In genomic region chr5:148661120-148661519, GRCm38 (mm10) we compare ENCODE assay signal across 13 mouse cellular contexts.
DNase-seq lines count a peak whose midpoint lies in the region; ATAC-seq and TF ChIP-seq lines count a peak whose summit lies in the region.
"Had no signal": no experiment of that assay in that cellular context is flagged by ENCODE, and none has a peak within 500 bp of the region (broad histone marks: within the 10 kb centered on the region; RNA-seq: fewer than 3 reads in every experiment).

No protein-coding gene starts in this region.

- no peak for DNase-seq in kidney, postnatal 0 days (ENCODE audit: low spot score)
- DNase-seq in kidney, adult 18-20 months, result no peak
- peak; percentile 15 for DNase-seq in thymus, postnatal 25 days
- DNase-seq in thymus, adult 2 months, result no peak
- DNase-seq in MEL-GATA-1-ER (ENCODE audit: extremely low read depth, low read depth), result peak; percentile 2
- no peak for DNase-seq in urinary bladder, postnatal 25 days (ENCODE audit: low spot score)
- no peak for DNase-seq in kidney, postnatal 25 days
- DNase-seq: cerebellum, postnatal 36 days; right cerebral cortex, postnatal 25 days had no signal

- H3K27ac ChIP-seq in kidney, postnatal 0 days, result no peak overlapping the region
- H3K27ac ChIP-seq in thymus, adult 2 months (ENCODE audit: control insufficient read depth, insufficient read depth, low read length), result no peak overlapping the region
- H3K27ac ChIP-seq in testis, adult 2 months (ENCODE audit: control insufficient read depth, insufficient read depth, low read depth, low read length), result no peak overlapping the region
- H3K27ac ChIP-seq: lung, embryonic 15.5 days; midbrain, embryonic 12.5 days had no signal

- ATAC-seq in kidney, postnatal 0 days (replicated peaks; ENCODE audit: low FRiP score, low read depth), result no peak

- WGBS in kidney, postnatal 0 days, result 86% methylated on average over 4 of the region's 4 CpGs
- 93% methylated on average over 4 of the region's 4 CpGs for WGBS in thymus, adult 2 months

- no peaks in the 10 kb centered on the region for H3K27me3 ChIP-seq in kidney, postnatal 0 days (ENCODE audit: insufficient read depth, low read length)
- no peaks in the 10 kb centered on the region for H3K27me3 ChIP-seq in thymus, adult 2 months (ENCODE audit: control insufficient read depth, insufficient read depth, low read length)
- no peaks in the 10 kb centered on the region for H3K27me3 ChIP-seq in testis, adult 2 months (ENCODE audit: control insufficient read depth, insufficient read depth, low read length)
- H3K27me3 ChIP-seq: lung, embryonic 15.5 days; midbrain, embryonic 12.5 days had no signal

- H3K9ac ChIP-seq in kidney, postnatal 0 days (ENCODE audit: low read depth, low read length), result no peak overlapping the region
- H3K9ac ChIP-seq: hindbrain, embryonic 14.5 days; lung, embryonic 15.5 days; midbrain, embryonic 12.5 days had no signal

- TF ChIP-seq CTCF in kidney, postnatal 0 days (IDR thresholded peaks at IDR 0.05; ENCODE audit: low read depth), result peak; percentile 42
- no peak for TF ChIP-seq CTCF in thymus, adult 2 months (IDR thresholded peaks at IDR 0.05; ENCODE audit: borderline replicate concordance, control insufficient read depth, extremely low read depth, insufficient read depth, low read length, poor library complexity)
- TF ChIP-seq CTCF in testis, adult 2 months (IDR thresholded peaks at IDR 0.05; ENCODE audit: control insufficient read depth, insufficient read depth, insufficient replicate concordance, low read depth, low read length), result peak; percentile 76; the same call in 1 of the 2 replicates

- no peak overlapping the region for H3K4me3 ChIP-seq in kidney, postnatal 0 days (replicated peaks; ENCODE audit: low read depth, low read length)
- no peak overlapping the region for H3K4me3 ChIP-seq in thymus, adult 2 months (ENCODE audit: control insufficient read depth, insufficient read depth, low read length)
- H3K4me3 ChIP-seq in testis, adult 2 months (ENCODE audit: control insufficient read depth, low read depth, low read length), result no peak overlapping the region
- H3K4me3 ChIP-seq: lung, embryonic 15.5 days; midbrain, embryonic 12.5 days had no signal

- no peaks in the 10 kb centered on the region for H3K9me3 ChIP-seq in kidney, postnatal 0 days (replicated peaks; ENCODE audit: low read length)

- H3K4me2 ChIP-seq in kidney, postnatal 0 days (ENCODE audit: low read length), result no peak overlapping the region
- H3K4me2 ChIP-seq: hindbrain, embryonic 14.5 days; lung, embryonic 15.5 days; midbrain, embryonic 12.5 days had no signal

- H3K36me3 ChIP-seq in kidney, postnatal 0 days (ENCODE audit: insufficient read depth, low read length), result no peaks in the 10 kb centered on the region
- H3K36me3 ChIP-seq in thymus, adult 2 months (ENCODE audit: control insufficient read depth, insufficient read depth, low read length), result no peaks in the 10 kb centered on the region
- no peaks in the 10 kb centered on the region for H3K36me3 ChIP-seq in testis, adult 2 months (ENCODE audit: control insufficient read depth, insufficient read depth, low read length)
- H3K36me3 ChIP-seq: lung, embryonic 15.5 days; midbrain, embryonic 12.5 days had no signal

- TF ChIP-seq POLR2A in thymus, adult 2 months (IDR thresholded peaks at IDR 0.05; ENCODE audit: control insufficient read depth, extremely low read depth, insufficient read depth, low read length, poor library complexity), result no peak
- no peak for TF ChIP-seq POLR2A in testis, adult 2 months (IDR thresholded peaks at IDR 0.05; ENCODE audit: control insufficient read depth, low read depth, low read length)

- H3K4me1 ChIP-seq in kidney, postnatal 0 days (replicated peaks; ENCODE audit: insufficient read depth, low read length), result no peaks in the 10 kb centered on the region
- no peaks in the 10 kb centered on the region for H3K4me1 ChIP-seq in thymus, adult 2 months (replicated peaks; ENCODE audit: control insufficient read depth, insufficient read depth, low read length)
- H3K4me1 ChIP-seq in testis, adult 2 months (ENCODE audit: control insufficient read depth, insufficient read depth, low read length), result no peaks in the 10 kb centered on the region; the same call in 1 of the 2 replicates
- H3K4me1 ChIP-seq: midbrain, embryonic 12.5 days had no signal

Comparison
In these comparisons a context has a peak if more than half of its experiments do, and no peak if none do; other contexts are left out.
1. DNase-seq: peak in thymus, postnatal 25 days (single experiment) and MEL-GATA-1-ER (single experiment); none in kidney, postnatal 0 days (single experiment), kidney, adult 18-20 months (single experiment), thymus, adult 2 months (single experiment), urinary bladder, postnatal 25 days (single experiment) and kidney, postnatal 25 days (0 of 2).